Mouse (Mus musculus) olfactory bulb, adult 2 months (tissue): ENCODE measurements around the gene Otud7a. TPM values are rescaled to one million over a fixed set of nuclear protein-coding genes. Genes with fewer than 3 reads are reported as not detected.
A peak's percentile ranks its signal among the peaks of the same experiment; 100 is the strongest.
"Not testable (repeated sequence)": the region's sequence is repeated elsewhere in the genome, so short reads cannot be mapped to it uniquely, and the experiment has no call there.

Experiments used
- H3K27ac ChIP-seq: fragments of 200-500 bp; 2 replicates; pipeline ENCODE4 v1.5.1; 2012; ENCODE audit warnings: low read depth, low read length; ENCODE audit not compliant: insufficient read depth
- H3K4me1 ChIP-seq: fragments of 200-500 bp; 2 replicates; pipeline ENCODE4 v1.6.1; 2012; ENCODE audit warnings: low read length; ENCODE audit not compliant: control insufficient read depth, insufficient read depth
- H3K4me3 ChIP-seq: fragments of 200-500 bp; 2 replicates; pipeline ENCODE4 v1.5.1; 2012; ENCODE audit warnings: mild to moderate bottlenecking, low read depth, low read length, moderate library complexity; ENCODE audit not compliant: insufficient read depth
- CTCF ChIP-seq: fragments of 200-500 bp; IDR thresholded peaks from 2 replicates; pipeline ENCODE4 v1.5.1; 2012; ENCODE audit warnings: low read depth, mild to moderate bottlenecking, low read length, moderate library complexity; ENCODE audit not compliant: insufficient read depth
- POLR2A ChIP-seq: fragments of 200-500 bp; IDR thresholded peaks from 2 replicates; pipeline ENCODE4 v1.6.1; 2012; ENCODE audit warnings: mild to moderate bottlenecking, low read depth, low read length, moderate library complexity; ENCODE audit not compliant: insufficient read depth
- WGBS: fragments of 180-500 bp; shearing (Covaris S2); methylation state at CpG from one replicate; pipeline ENCODE4 v1.1.7; 2018; 5-methylcytosine and 5-hydroxymethylcytosine counted together
- polyA plus RNA-seq: library from polyadenylated mRNA; stranded (reverse); fragments of >200 nt; gene quantifications from 2 replicates; pipeline ENCODE4 v1.2.4, GENCODE M21; 2012; ENCODE audit warnings: low replicate concordance; ENCODE audit not compliant: missing spikeins, insufficient read depth, insufficient read length

Otud7a gene
- polyA plus RNA-seq, 1 experiment = not detected

GRCm38 (mm10) chr7:63665496-63665895 lies 220.9 kb downstream of the Otud7a start:
- H3K27ac ChIP-seq = no peak overlapping the region
- peaks cover 18% of the 10 kb centered on the region for H3K4me1 ChIP-seq
- 80% methylated on average over 3 of the region's 3 CpGs for WGBS
- no peak overlapping the region for H3K4me3 ChIP-seq
- TF ChIP-seq POLR2A = no peak

GRCm38 (mm10) chr7:63667986-63668741 lies 223.6 kb downstream of the Otud7a start:
- H3K27ac ChIP-seq = peak overlapping the region; percentile 84
- H3K4me1 ChIP-seq = peaks cover 23% of the 10 kb centered on the region
- WGBS = 36% methylated on average over 15 of the region's 15 CpGs
- no peak overlapping the region for H3K4me3 ChIP-seq
- TF ChIP-seq CTCF = no peak
- no peak for TF ChIP-seq POLR2A

GRCm38 (mm10) chr7:63668951-63669350 lies 224.4 kb downstream of the Otud7a start:
- no peak overlapping the region for H3K4me3 ChIP-seq
- WGBS = 25% methylated on average over 14 of the region's 14 CpGs
- peak overlapping the region; percentile 84 for H3K27ac ChIP-seq
- peaks cover 23% of the 10 kb centered on the region for H3K4me1 ChIP-seq
- TF ChIP-seq POLR2A = no peak
- TF ChIP-seq CTCF = no peak

- H3K4me3 ChIP-seq, H3K27ac ChIP-seq: not testable (repeated sequence)
- 54% methylated on average over 1 of the region's 1 CpGs for WGBS
- H3K4me1 ChIP-seq = peaks cover 23% of the 10 kb centered on the region
Observed at GRCm38 (mm10) chr7:63670911-63671310, 226.4 kb downstream of the Otud7a start.

- Histone ChIP-seq H3K4me1 (peaks cover 23% of the 10 kb centered on the region), H3K4me3 (no peak overlapping the region), H3K27ac (no peak overlapping the region)
- WGBS = 9% methylated on average over 3 of the region's 3 CpGs
- TF ChIP-seq CTCF (peak; percentile 53), POLR2A (no peak)
Observed at GRCm38 (mm10) chr7:63671904-63672303, 227.4 kb downstream of the Otud7a start.

- no peak overlapping the region for H3K27ac ChIP-seq
- no peak overlapping the region for H3K4me3 ChIP-seq
- TF ChIP-seq CTCF = no peak
- no peak for TF ChIP-seq POLR2A
- peaks cover 3% of the 10 kb centered on the region for H3K4me1 ChIP-seq
- 83% methylated on average over 5 of the region's 5 CpGs for WGBS
Observed at GRCm38 (mm10) chr7:63676631-63677030, 232.1 kb downstream of the Otud7a start.

- TF ChIP-seq POLR2A = no peak
- TF ChIP-seq CTCF = no peak
- Histone ChIP-seq H3K4me1 (no peaks in the 10 kb centered on the region), H3K27ac (no peak overlapping the region), H3K4me3 (no peak overlapping the region)
- 57% methylated on average over 2 of the region's 2 CpGs for WGBS
Observed at GRCm38 (mm10) chr7:63677149-63677548, 232.6 kb downstream of the Otud7a start.

- H3K4me1 ChIP-seq = no peaks in the 10 kb centered on the region
- TF ChIP-seq CTCF = no peak
- TF ChIP-seq POLR2A = no peak
- WGBS = 91% methylated on average over 4 of the region's 4 CpGs
- H3K4me3 ChIP-seq = no peak overlapping the region
- no peak overlapping the region for H3K27ac ChIP-seq
Observed at GRCm38 (mm10) chr7:63687056-63687455, 242.5 kb downstream of the Otud7a start.

- Histone ChIP-seq H3K27ac (no peak overlapping the region), H3K4me1 (peaks cover 7% of the 10 kb centered on the region), H3K4me3 (no peak overlapping the region)
- 64% methylated on average over 4 of the region's 4 CpGs for WGBS
- no peak for TF ChIP-seq CTCF
- no peak for TF ChIP-seq POLR2A
Observed at GRCm38 (mm10) chr7:63697921-63698320, 253.4 kb downstream of the Otud7a start.
